Mouse (Mus musculus): Measurements from ENCODE around the gene Akr1a1. TPM values are rescaled to one million over a fixed set of nuclear protein-coding genes. Genes with fewer than 3 reads are reported as not detected.
"Not testable (repeated sequence)": the region's sequence is repeated elsewhere in the genome, so short reads cannot be mapped to it uniquely, and the experiment has no call there.

The Akr1a1 gene
- total RNA-seq (2015; ENCODE audit: low replicate concordance) (130 and 134 TPM in 2 replicates), total RNA-seq (2017; ENCODE audit: low replicate concordance) (99.1 and 124 TPM in 2 replicates)

DNA sequence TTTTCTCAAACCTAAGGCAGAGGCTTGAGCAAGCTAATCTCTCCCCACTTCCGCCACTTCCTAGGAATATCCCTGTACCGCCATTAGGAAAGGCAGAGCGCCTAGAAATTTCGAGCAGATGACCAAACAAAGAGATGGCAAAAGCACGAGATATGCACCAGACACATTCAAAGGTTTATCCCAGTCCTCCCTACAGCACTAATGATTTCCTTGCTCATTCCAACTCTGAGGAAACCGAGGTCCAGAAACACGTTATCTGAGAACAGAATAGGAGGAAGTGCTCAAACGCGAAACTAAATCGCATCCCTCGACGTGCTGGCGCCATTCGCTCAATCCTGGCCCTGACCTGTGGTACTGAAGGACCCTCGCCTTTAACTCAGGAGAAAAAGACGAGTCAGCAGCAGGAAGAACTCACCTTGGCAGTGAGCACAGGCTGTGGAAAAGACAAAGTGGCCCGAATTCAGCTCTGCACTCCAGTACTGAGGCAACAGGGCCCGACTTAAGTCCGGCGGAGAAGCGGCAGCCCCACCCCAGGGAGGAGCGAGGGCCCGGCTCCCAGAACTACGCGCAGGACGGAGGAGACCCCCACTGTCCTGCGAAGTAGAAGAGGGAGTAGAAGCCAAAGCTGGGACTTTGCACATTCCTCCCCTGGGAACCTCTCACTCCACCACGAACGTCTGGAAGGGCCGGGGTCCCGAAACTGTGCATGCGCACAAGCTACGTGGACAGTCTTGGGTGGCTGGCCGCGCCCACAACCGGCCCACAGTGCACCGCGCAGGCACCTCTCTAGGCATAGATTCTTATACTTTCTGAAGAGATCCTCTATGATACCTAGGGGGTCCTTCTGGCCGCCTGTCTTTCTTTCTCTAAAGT is at the start of gene Akr1a1:
Gene Akr1a1 (minus strand): TSS at position 757 of the 873 bp plus-strand sequence.
- peak; percentile 93 for ATAC-seq (replicated peaks; ENCODE audit: low FRiP score, poor library complexity, severe bottlenecking)

DNA sequence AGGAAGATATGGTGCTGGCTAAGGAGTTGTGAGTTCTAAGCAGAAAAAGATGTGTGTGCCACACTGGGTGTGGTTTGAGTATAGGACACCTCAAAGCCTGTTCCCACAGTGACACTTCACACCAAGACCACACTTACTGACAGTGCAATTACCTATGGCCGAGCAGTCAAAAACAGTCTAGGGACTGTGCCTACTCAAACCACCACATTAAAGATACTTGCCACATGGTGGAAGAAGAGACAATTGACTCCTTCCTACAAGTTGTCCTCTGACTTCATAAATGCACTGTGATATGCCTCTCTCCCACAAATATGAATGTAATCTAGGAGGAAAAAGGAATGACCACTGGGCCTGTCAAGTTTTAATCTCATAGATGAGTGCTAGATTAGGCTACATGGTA is 49.5 kb upstream of the Akr1a1 start:
- ATAC-seq (replicated peaks; ENCODE audit: low FRiP score, poor library complexity, severe bottlenecking), result no peak

DNA sequence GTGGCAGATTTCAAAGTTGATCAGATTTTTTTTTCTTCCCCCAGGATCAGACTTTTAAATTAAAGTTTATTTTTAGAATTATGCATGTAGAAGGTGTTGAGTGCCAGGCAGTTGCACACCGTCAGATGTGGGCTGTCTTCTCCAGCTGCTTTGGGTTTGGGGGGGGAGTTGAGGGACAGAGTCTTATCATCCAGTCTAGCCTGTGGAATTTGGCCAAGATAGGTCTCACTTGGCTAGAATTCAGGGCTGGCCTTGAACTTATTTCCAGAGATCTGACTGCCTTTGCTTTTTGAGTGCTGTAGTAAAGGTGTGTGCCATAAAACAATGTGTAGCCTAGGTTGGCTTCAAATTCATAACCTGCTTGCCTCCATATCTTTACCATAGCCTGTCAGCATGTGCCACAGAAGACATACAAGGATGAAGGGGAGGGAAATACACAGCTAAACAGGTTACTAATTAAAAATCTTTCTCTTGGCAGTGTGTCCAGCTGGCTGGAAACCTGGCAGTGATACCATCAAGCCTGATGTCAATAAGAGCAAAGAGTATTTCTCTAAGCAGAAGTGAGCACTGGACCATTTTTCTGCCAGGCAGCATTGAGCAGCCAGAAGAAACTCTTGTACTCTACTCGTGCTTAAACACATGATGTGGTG is 47.3 kb upstream of the Akr1a1 start:
- ATAC-seq (replicated peaks; ENCODE audit: low FRiP score, poor library complexity, severe bottlenecking), result no peak

DNA sequence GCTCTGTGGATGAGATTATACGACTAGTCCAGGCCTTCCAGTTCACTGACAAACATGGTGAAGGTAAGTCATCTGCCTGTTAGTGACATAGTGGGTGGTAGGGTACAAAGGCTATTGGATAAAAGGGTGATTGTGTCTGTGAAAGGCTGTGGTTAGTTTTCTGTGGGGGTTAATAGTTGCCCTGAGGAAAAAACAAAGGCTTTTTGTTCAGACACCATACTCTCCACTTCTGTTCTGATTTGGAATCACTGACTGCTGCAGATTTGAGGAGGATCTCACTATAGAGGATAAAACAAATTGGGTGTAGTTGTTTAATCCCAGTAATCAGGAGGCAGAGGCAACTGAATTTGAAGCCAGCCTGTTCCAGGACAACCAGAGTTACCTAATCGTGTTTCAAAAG is 42.3 kb upstream of the Akr1a1 start:
- no peak for ATAC-seq (replicated peaks; ENCODE audit: low FRiP score, poor library complexity, severe bottlenecking)

DNA sequence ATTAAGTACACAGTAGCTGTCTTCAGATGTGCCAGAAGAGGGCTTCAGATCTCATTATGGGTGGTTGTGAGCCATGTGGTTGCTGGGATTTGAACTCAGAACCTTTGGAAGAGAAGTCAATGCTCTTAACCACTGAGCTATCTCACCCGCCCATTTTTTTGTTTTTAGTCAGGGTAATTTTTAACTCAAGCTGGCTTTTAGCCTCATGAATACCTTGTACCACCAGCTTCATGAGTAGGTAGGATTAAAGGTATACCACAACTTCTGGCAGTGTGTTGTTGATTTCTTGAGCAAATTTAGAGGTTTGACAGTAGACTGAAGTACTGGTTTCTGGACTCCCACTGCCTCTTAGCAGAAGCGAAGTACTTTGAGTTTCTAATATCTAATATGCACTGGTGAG is 40.7 kb upstream of the Akr1a1 start:
- no peak for ATAC-seq (replicated peaks; ENCODE audit: low FRiP score, poor library complexity, severe bottlenecking)

DNA sequence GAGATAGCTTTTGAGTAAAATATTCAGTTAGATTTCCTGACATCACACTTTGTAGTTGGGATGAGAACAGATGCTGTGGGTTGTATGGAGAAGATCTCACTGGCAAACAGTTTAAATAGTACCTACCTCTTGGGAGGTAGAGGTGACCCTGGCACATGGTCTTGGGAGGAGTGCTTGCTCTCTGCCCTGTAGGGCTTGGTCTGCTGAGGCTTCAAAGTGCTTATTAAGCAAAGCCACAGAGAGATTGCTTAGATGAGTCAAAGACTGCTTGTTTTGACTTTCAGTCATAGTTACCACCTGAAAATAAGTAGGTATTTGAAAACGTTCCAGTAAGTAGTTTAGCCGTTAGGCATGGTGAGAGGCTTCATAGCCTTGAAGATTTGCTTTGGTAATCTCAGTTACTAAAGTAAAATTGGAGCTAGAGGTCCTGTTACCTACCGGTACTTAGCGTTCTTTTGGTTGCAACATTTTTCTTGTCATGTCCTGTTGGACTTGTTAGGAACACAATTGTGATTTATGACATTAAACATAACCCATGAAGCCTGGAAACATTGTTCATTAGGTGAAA is 37.9 kb upstream of the Akr1a1 start:
- no peak for ATAC-seq (replicated peaks; ENCODE audit: low FRiP score, poor library complexity, severe bottlenecking)

DNA sequence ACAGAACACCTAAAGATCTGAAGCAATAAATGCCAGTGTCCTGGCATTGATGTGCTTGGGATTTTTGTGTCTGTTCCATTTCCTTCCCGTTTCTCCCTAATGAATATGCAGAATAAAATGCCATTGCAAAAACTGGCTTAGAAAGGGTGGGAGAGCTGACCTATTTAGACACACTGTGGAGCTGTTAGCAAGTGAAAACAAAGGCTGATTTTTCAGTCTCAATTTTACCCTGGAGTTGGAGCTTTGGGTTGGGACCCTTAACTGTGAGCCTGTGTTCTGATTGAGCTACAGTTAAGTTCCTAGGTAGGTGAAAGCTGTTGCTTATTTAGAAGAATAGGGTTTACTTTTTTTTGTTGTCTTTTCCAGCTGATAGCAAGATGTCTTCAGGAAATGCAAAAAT is 35.6 kb upstream of the Akr1a1 start:
- no peak for ATAC-seq (replicated peaks; ENCODE audit: low FRiP score, poor library complexity, severe bottlenecking)

DNA sequence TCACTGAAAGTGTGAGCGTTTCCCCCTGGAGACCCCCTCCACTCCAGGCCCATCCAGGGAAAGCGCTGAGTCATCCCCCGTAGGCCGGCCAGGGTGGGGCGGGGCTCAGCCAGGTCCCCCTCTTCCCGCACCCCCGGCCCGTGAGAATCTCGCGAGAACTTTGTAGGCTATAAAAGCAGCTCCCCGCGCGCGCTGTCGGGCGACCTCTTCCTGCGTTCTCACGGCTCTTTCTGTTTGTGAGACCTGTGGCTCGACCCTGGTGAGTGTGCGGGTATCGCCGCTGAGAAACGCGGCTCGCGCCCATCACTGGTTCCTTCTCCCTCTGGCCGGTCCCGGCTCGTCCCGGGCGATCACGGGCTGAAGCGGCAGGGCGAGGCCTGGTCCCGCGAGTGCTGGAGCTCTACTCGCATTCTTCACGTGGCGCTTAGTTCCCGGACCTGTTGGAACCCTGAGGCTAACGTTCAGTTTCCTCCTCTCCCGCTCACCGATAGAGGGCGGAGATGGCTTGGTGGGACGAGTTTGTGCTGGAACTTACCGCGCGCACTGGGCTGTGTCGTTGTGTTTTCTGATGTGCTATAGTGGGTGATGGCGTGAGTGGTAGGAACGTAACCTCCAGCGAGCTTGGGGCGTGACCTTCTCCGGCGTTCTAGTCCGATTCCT is 34.1 kb upstream of the Akr1a1 start, which contains the start of gene Prdx1:
Gene Prdx1 (plus strand): TSS at position 143 of the 660 bp plus-strand sequence.
- peak; percentile 95 for ATAC-seq (replicated peaks; ENCODE audit: low FRiP score, poor library complexity, severe bottlenecking)

DNA sequence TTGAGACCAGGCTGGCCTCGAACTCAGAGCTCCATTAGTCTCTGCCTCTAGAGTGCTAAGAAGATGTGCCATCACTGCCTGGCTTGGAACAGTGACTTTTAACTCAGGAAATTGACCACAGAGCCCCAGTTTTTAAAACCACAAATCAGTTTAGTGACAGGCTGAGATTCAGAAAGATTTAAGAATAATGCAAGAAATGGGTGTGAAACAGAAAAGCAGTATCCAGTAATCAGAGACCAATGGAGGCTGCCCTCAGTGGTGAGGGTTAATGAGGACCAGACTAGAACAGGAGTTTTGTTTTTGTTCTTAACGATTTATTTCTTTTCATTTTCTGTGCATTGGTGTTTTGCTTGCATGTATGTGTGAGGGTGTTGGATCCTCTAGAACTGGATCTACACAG is 33.2 kb upstream of the Akr1a1 start:
- no peak for ATAC-seq (replicated peaks; ENCODE audit: low FRiP score, poor library complexity, severe bottlenecking)

DNA sequence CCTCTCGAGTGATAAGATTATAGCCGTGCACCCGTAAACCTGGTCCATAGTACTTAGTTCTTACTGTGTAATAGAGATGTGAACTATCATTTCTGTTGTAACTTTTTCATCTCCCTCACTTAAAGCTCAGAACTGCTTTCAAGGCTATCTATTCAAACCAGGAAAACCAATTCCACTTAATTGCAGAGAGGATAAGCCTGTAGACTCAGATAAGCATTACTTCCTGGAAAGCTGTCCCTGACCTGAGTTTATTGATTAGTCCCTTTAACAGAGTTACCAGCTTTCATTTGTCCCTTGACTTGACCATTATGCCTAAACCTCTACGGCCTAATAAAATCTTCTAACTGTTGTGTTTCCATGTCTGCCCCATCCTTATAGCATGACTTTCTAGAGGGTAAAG is 32.5 kb upstream of the Akr1a1 start:
- no peak for ATAC-seq (replicated peaks; ENCODE audit: low FRiP score, poor library complexity, severe bottlenecking)

DNA sequence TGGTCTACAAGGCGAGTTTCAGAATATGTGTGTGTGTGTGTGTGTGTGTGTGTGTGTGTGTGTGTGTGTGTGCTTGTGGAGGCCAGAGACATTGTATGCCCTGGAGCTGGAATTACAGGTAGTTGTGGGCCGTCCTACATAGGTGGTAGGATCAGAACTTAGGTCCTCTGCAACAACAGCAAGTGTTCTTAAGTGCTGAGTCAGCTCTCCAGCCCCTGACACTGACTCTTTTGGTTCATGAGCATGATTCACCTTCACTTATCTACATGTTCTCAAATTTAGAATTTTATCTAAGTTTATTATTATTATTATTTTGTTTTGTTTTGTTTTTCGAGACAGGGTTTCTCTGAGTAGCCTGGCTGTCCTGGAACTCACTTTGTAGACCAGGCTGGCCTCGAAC is 29.0 kb upstream of the Akr1a1 start:
- ATAC-seq (replicated peaks; ENCODE audit: low FRiP score, poor library complexity, severe bottlenecking), result not testable (repeated sequence)

DNA sequence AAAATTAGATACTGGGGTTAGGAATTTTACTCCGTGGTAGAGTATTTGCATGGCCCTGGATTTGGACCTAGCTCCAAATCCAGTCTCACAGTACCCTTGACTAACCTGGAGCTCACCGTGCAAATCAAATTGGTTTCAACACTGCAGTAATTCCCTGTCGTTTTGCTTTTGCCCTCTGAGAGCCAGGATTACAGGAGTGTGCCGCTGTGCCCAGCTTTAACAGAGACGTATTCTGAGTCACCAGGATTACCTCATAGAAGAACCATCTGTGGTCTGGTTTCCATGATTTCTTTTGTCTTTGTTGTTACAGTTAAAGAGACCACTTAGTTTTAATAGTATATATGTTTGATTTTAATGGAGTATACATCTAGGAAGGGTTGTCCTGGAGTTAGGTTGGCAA is 27.7 kb upstream of the Akr1a1 start:
- ATAC-seq (replicated peaks; ENCODE audit: low FRiP score, poor library complexity, severe bottlenecking), result no peak

DNA sequence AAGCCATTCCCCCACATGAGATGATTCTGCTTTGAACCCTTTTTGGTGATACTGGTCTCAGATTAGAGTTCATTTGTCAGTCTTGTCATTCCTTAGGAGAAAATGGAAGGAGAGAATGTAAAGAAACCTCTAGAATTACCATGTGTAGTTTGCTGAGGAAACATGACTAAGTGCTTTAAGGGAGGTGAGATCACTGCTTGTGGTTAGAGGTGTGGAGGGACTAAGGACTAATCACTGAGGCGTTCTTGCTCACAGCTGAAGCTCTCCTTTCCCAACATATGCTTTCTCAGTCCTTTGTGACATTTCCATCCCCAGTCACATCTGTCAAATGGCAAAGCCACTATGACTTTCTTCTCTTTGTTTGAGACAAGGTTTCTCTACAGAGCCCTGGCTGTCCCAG is 26.3 kb upstream of the Akr1a1 start:
- ATAC-seq (replicated peaks; ENCODE audit: low FRiP score, poor library complexity, severe bottlenecking), result no peak

DNA sequence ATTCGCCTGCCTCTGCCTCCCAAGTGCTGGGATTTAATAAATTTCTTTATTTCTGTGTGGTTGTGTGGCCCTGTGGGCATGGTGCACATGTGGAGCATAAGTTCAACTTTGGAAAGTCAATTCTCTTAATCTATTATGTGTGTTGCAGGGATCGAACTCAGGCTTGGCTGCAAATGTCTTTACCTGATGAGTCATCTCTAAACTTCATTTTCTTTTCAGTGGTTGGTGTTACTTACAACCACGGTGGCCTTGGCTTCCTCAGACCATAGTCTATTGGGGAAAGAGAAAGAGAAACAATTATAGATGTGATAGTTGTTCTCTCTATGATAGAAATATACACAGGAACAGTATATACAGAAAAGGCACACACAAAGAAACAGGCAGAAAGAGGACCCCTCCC is 24.5 kb upstream of the Akr1a1 start:
- ATAC-seq (replicated peaks; ENCODE audit: low FRiP score, poor library complexity, severe bottlenecking), result no peak

DNA sequence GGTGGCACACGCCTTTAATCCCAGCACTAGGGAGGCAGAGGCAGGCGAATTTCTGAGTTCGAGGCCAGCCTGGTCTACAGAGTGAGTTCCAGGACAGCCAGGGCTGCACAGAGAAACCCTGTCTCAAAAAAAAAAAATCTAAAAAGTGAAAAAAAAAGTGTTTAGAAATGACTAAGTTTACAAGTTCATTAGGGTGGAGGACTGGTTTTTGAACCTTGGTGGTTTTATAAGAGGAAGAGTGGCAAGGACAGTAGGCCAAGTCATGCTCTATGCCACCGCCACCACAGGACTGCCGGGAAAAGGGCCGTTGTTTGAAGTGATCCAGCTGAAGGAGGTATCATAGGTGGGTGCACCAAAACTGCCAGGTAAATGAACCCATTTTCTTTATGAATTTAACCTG is 23.3 kb upstream of the Akr1a1 start:
- not testable (repeated sequence) for ATAC-seq (replicated peaks; ENCODE audit: low FRiP score, poor library complexity, severe bottlenecking)

DNA sequence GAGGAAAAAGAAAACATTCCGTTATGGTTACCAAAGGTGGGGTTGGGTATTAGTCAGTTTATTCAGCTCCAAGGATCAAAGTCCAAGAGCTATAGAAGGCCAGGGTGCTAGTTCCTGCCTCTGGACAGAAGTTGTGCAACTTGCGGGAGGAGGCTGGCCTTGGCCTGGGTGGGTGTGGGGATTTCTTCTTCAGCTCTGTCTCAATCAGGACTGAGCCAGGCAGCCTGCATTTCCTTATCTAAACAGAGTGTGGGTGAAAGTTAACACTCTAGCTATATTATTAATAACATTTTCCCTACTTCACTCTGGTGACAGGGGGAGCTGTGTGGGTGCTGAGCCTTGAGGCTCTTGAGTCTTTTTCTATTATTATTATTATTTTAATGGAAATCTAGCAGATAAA is 21.3 kb upstream of the Akr1a1 start:
- peak; percentile 61 for ATAC-seq (replicated peaks; ENCODE audit: low FRiP score, poor library complexity, severe bottlenecking)

DNA sequence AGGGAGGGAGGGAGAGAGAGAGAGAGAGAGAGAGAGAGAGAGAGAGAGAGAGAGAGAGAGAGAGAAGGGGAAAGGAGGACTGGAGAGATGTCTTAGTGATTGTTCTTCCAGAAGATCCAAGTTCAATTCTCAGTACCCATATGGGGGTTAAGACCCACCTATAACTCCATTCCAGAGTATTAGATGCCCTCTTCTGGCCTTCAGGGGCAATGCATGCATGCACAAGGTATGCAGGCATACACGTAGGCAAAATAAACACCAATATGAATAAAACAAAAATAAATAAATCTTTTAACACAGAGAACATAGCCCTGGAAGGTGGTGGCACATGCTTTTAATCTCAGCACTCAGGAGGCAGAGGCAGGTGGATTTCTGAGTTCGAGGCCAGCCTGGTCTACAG is 17.8 kb upstream of the Akr1a1 start:
- no peak for ATAC-seq (replicated peaks; ENCODE audit: low FRiP score, poor library complexity, severe bottlenecking)

DNA sequence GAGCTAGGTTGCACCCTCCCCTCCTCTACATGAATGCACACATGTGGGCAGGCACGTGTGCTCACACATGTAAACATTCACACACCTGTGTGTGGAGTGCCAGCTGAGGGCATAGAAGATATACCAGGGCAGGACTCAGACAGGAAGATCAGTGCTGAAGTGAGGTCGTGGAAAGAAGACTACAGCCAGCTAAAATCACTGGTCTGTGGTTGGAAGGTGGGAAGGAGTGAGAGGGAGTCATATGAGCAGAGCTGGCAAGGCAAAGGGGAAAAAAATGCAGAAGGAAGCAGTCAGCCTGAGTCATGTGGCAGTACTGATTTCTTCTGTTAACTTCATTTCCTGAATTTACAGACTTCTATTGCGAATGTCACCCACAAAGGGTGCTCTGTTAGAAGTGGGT is 16.7 kb upstream of the Akr1a1 start:
- ATAC-seq (replicated peaks; ENCODE audit: low FRiP score, poor library complexity, severe bottlenecking), result no peak

DNA sequence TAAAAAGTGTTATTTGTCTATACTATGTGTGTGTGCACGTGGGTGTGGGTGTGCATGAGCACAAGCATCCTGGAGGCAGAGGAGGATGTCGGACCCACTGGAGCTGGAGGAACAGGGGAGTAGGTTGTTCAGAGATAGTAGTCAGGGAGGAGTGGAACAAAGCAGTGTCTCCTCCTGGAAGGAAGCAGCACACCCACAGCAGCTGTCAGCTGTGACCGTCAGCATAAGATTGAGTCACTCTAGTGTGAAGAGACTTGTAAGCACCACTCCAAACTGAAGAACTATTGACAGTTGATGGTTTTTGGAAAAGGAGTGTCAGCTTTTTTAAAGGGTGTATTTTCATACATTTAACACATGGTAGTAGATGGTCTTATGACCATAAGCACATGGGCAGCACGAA is 15.1 kb upstream of the Akr1a1 start:
- ATAC-seq (replicated peaks; ENCODE audit: low FRiP score, poor library complexity, severe bottlenecking), result no peak

DNA sequence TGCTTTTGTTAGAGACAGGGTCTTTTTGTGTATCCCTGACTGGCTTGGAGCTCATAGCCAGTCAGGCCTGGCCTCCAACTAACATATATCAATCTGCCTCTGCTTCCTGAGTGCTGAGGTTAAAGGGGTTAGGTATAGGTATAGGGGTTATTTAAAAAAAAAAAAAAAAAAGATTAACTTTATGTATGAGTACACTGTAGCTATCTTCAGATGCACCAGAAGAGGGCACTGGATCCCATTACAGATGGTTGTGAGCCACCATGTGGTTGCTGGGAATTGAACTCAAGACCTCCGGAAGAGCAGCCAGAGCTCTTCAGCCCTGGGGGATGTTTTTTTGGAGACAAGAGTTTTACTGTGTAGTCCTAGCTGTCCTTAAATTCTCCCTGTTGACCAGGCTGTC is 10.5 kb upstream of the Akr1a1 start:
- ATAC-seq (replicated peaks; ENCODE audit: low FRiP score, poor library complexity, severe bottlenecking), result no peak

Data from erythroid progenitor cell, adult 5-6 weeks (primary cell).